Mouse (Mus musculus) embryonic facial prominence, embryonic 15.5 days (tissue): ENCODE measurements around the gene 1700024G13Rik. TPM values are rescaled to one million over a fixed set of nuclear protein-coding genes. Genes with fewer than 3 reads are reported as not detected.
"Not testable (repeated sequence)": the region's sequence is repeated elsewhere in the genome, so short reads cannot be mapped to it uniquely, and the experiment has no call there.

Experiments
- ATAC-seq: fragments of 200-750 bp; cut with Nextera tagmentation; 2 replicates; pipeline ENCODE4 v1.8.0; 2017; ENCODE audit warnings: low read depth, moderate TSS enrichment; ENCODE audit not compliant: insufficient number of reproducible peaks, low FRiP score, low TSS enrichment
- H3K27ac ChIP-seq: fragments of 300-500 bp; sonication (generic); replicated peaks from 2 replicates; pipeline ENCODE4 v1.5.1; 2015; ENCODE audit warnings: mild to moderate bottlenecking, inconsistent platforms
- H3K27me3 ChIP-seq: fragments of 300-500 bp; sonication (generic); 2 replicates; pipeline ENCODE4 v1.6.1; 2015; ENCODE audit warnings: inconsistent platforms
- H3K36me3 ChIP-seq: fragments of 300-500 bp; sonication (generic); 2 replicates; pipeline ENCODE4 v1.6.1; 2015; ENCODE audit warnings: mild to moderate bottlenecking, inconsistent platforms
- H3K4me1 ChIP-seq: fragments of 300-500 bp; sonication (generic); 2 replicates; pipeline ENCODE4 v1.6.1; 2015; ENCODE audit warnings: inconsistent platforms
- H3K4me2 ChIP-seq: fragments of 300-500 bp; sonication (generic); replicated peaks from 2 replicates; pipeline ENCODE4 v1.6.1; 2015; ENCODE audit warnings: mild to moderate bottlenecking, inconsistent platforms
- H3K4me3 ChIP-seq: fragments of 300-500 bp; sonication (generic); replicated peaks from 2 replicates; pipeline ENCODE4 v1.5.1; 2015; ENCODE audit warnings: mild to moderate bottlenecking, inconsistent platforms
- H3K9ac ChIP-seq: fragments of 300-500 bp; sonication (generic); 2 replicates; pipeline ENCODE4 v1.6.1; 2015; ENCODE audit warnings: inconsistent platforms
- H3K9me3 ChIP-seq: fragments of 300-500 bp; sonication (generic); replicated peaks from 2 replicates; pipeline ENCODE4 v1.6.1; 2016; ENCODE audit warnings: inconsistent platforms
- WGBS: fragments of 180-500 bp; shearing (Covaris S2); methylation state at CpG from one replicate; pipeline ENCODE4 v1.1.7; 2015; 5-methylcytosine and 5-hydroxymethylcytosine counted together
- polyA plus RNA-seq: library from polyadenylated mRNA; unstranded; fragments of >200 nt; fragmentation: Nextera tagmentation; extraction: Ambion mirVana; gene quantifications from 2 replicates; pipeline ENCODE4 v1.2.1, GENCODE M21; 2015

The 1700024G13Rik gene
- 2.8 and 4.4 TPM in 2 replicates for polyA plus RNA-seq

DNA sequence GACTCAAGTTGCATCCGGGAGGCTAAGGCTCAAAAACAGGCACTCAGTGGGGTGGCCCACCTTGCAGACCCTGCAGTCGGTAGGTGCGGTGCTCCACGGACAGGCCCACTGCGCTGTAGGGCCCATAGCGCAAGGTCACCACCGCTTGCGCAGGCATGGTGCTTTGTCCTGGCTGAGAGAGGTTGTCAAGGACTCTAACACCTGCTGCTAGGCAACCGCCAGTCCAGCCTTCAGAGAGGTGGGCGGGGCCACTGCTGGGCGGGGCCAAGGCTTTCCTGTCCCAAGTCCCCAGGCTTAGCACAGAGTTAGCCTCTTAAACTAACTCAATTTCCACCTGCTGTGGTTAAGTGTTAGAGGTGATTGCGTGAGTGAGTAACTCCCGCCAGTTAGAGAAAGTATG, at the start of gene 1700024G13Rik:
Gene 1700024G13Rik, minus strand, starts transcription at position 196 of the 400 bp plus-strand sequence.
- H3K9ac ChIP-seq = no peak within 1 kb of the TSS
- H3K4me3 ChIP-seq = no peak within 1 kb of the TSS
- no peaks in the 10 kb centered on the region for H3K36me3 ChIP-seq
- ATAC-seq = peak; percentile 57
- H3K27me3 ChIP-seq = no peaks in the 10 kb centered on the region
- WGBS = 7% methylated on average over 13 of the region's 13 CpGs
- 0 out of 2 replicates have a peak, but pooled peaks cover 3% of the 10 kb centered on the region for H3K4me1 ChIP-seq
- no peaks in the 10 kb centered on the region for H3K9me3 ChIP-seq
- H3K4me2 ChIP-seq = no peak within 1 kb of the TSS
- no peak within 1 kb of the TSS for H3K27ac ChIP-seq

DNA sequence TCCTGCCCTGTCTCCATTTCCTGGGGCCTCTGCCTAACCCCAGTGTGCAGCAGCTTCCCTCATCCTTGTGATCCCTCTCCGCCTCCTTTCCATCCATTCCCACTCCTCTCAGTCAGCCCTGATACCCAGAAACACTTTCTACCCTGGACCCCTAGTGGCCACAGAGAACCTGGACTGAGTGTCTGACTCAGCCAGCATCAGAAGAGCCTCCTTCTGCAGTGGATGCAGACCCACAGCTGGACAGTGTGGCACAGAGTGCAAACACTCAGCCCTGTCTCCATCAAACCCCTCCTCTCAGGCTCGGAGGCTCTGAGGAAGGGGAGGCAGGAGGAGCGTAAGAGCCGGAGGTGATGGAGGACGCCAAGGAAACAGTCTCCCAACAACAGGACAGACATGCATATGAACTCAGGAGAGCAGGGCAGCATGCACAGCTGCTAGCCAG, 49.2 kb upstream of the 1700024G13Rik start:
- WGBS = 24% methylated on average over 5 of the region's 5 CpGs
- Histone ChIP-seq H3K4me2 (no peak overlapping the region), H3K4me3 (no peak overlapping the region)

GRCm38 (mm10) chr14:32429030-32429602, 40.9 kb upstream of the 1700024G13Rik start:
- Histone ChIP-seq H3K4me3 (no peak overlapping the region), H3K36me3 (no peaks in the 10 kb centered on the region), H3K4me2 (no peak overlapping the region), H3K4me1 (no peaks in the 10 kb centered on the region), H3K27ac (no peak overlapping the region), H3K9ac (no peak overlapping the region), H3K9me3 (no peaks in the 10 kb centered on the region), H3K27me3 (no peaks in the 10 kb centered on the region)
- ATAC-seq = no peak
- 53% methylated on average over 8 of the region's 8 CpGs for WGBS

More for the DNA sequence above, 49.2 kb upstream of the 1700024G13Rik start:
- ATAC-seq = no peak
- Histone ChIP-seq H3K4me1 (no peaks in the 10 kb centered on the region), H3K27me3 (no peaks in the 10 kb centered on the region), H3K27ac (no peak overlapping the region), H3K9ac (no peak overlapping the region), H3K36me3 (no peaks in the 10 kb centered on the region), H3K9me3 (no peaks in the 10 kb centered on the region)

GRCm38 (mm10) chr14:32423946-32424345, 35.8 kb upstream of the 1700024G13Rik start:
- 85% methylated on average over 7 of the region's 7 CpGs for WGBS
- no peaks in the 10 kb centered on the region for H3K9me3 ChIP-seq
- H3K4me3 ChIP-seq = no peak overlapping the region
- H3K4me1 ChIP-seq = no peaks in the 10 kb centered on the region
- H3K9ac ChIP-seq = no peak overlapping the region
- no peaks in the 10 kb centered on the region for H3K36me3 ChIP-seq
- no peak overlapping the region for H3K27ac ChIP-seq
- no peak for ATAC-seq
- 0 out of 2 replicates have a peak, but pooled peaks cover 4% of the 10 kb centered on the region for H3K27me3 ChIP-seq
- no peak overlapping the region for H3K4me2 ChIP-seq

DNA sequence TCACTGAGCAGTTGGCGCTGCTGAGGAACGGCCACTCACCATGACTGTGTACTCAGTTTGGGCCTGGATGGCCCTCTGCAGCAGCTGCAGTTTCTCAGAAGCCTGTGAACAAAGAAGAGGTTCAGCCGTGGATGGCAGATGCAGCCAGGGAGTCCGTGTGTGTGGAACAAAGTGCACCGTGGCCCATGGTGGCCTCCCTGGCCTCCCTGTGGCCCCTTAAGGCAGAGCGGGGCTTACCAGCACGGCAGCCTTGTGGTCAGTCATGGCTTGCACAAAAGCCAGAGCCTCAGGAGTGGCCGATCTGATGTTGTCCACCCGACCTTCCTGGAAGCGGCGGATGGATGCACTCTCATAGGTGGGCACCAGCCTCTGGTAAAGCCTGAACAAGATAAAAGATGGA, 30.6 kb upstream of the 1700024G13Rik start:
- Histone ChIP-seq H3K36me3 (no peaks in the 10 kb centered on the region), H3K9ac (no peak overlapping the region), H3K4me2 (no peak overlapping the region), H3K4me3 (no peak overlapping the region), H3K4me1 (no peaks in the 10 kb centered on the region), H3K9me3 (no peaks in the 10 kb centered on the region), H3K27me3 (0 out of 2 replicates have a peak, but pooled peaks cover 4% of the 10 kb centered on the region), H3K27ac (no peak overlapping the region)
- WGBS = 85% methylated on average over 11 of the region's 11 CpGs
- no peak for ATAC-seq

- Histone ChIP-seq H3K4me2 (no peak overlapping the region), H3K27me3 (no peaks in the 10 kb centered on the region), H3K27ac (no peak overlapping the region), H3K9ac (no peak overlapping the region), H3K36me3 (no peaks in the 10 kb centered on the region), H3K4me1 (no peaks in the 10 kb centered on the region), H3K9me3 (no peaks in the 10 kb centered on the region), H3K4me3 (no peak overlapping the region)
- ATAC-seq = no peak
- WGBS = 73% methylated on average over 5 of the region's 5 CpGs
Observed at GRCm38 (mm10) chr14:32412075-32412474, 23.9 kb upstream of the 1700024G13Rik start.

GRCm38 (mm10) chr14:32410084-32410483, 21.9 kb upstream of the 1700024G13Rik start:
- no peak for ATAC-seq
- WGBS = 65% methylated on average over 5 of the region's 5 CpGs
- Histone ChIP-seq H3K27me3 (no peaks in the 10 kb centered on the region), H3K4me1 (no peaks in the 10 kb centered on the region), H3K4me3 (no peak overlapping the region), H3K9me3 (no peaks in the 10 kb centered on the region), H3K4me2 (no peak overlapping the region), H3K27ac (no peak overlapping the region), H3K9ac (no peak overlapping the region), H3K36me3 (no peaks in the 10 kb centered on the region)

- H3K4me3 ChIP-seq, H3K9ac ChIP-seq, H3K4me2 ChIP-seq, H3K36me3 ChIP-seq, H3K27ac ChIP-seq, H3K4me1 ChIP-seq, ATAC-seq, H3K27me3 ChIP-seq, H3K9me3 ChIP-seq: not testable (repeated sequence)
- 35% methylated on average over 1 of the region's 1 CpGs for WGBS
Observed at GRCm38 (mm10) chr14:32405399-32405798, 17.2 kb upstream of the 1700024G13Rik start.

DNA sequence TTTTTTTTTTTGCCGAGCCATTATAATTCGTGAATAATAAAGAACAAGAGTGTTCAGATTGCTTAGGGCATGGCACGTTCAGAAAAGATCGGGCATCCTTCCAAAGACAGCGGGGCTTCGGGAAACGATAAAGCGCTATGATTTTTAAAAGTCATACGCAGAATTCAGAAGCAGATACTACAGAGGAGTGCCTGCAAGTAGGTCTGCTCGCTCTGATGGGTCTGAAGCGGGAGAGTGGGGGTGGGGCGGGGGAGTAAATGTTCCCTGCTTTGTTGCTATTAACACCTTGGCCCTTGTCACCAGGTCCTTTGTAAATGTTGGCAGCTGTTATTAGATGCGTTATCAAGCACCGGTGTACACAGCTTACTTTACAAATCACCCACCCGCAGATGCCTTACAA, 6.6 kb downstream of the 1700024G13Rik start:
- WGBS = 50% methylated on average over 15 of the region's 15 CpGs
- H3K9me3 ChIP-seq = no peaks in the 10 kb centered on the region
- H3K4me2 ChIP-seq = no peak overlapping the region
- H3K9ac ChIP-seq = no peak overlapping the region
- H3K4me1 ChIP-seq = peaks cover 6% of the 10 kb centered on the region; the same call in 1 of the 2 replicates
- no peaks in the 10 kb centered on the region for H3K36me3 ChIP-seq
- no peak overlapping the region for H3K4me3 ChIP-seq
- peaks cover 23% of the 10 kb centered on the region for H3K27me3 ChIP-seq
- ATAC-seq = no peak
- H3K27ac ChIP-seq = no peak overlapping the region

- no peak overlapping the region for H3K4me2 ChIP-seq
- WGBS = 35% methylated on average over 7 of the region's 7 CpGs
- no peak overlapping the region for H3K4me3 ChIP-seq
- no peak for ATAC-seq
- H3K9me3 ChIP-seq = no peaks in the 10 kb centered on the region
- no peaks in the 10 kb centered on the region for H3K36me3 ChIP-seq
- peaks cover 23% of the 10 kb centered on the region for H3K27me3 ChIP-seq
- no peak overlapping the region for H3K9ac ChIP-seq
- H3K27ac ChIP-seq = no peak overlapping the region
- peaks cover 6% of the 10 kb centered on the region; the same call in 1 of the 2 replicates for H3K4me1 ChIP-seq
Observed at GRCm38 (mm10) chr14:32381066-32381465, 7.1 kb downstream of the 1700024G13Rik start.

GRCm38 (mm10) chr14:32380099-32380480, 8.1 kb downstream of the 1700024G13Rik start:
- 39% methylated on average over 3 of the region's 3 CpGs for WGBS
- peaks cover 23% of the 10 kb centered on the region for H3K27me3 ChIP-seq

More at GRCm38 (mm10) chr14:32380099-32380480, 8.1 kb downstream of the 1700024G13Rik start:
- Histone ChIP-seq H3K4me1 (peaks cover 6% of the 10 kb centered on the region; the same call in 1 of the 2 replicates), H3K9me3 (no peaks in the 10 kb centered on the region), H3K36me3 (no peaks in the 10 kb centered on the region), H3K27ac (no peak overlapping the region), H3K4me2 (no peak overlapping the region), H3K4me3 (no peak overlapping the region), H3K9ac (no peak overlapping the region)
- ATAC-seq = no peak
